Mouse (Mus musculus) C2C12 (cell line): ENCODE data around the gene Auts2.

Experiments used
- CEBPB ChIP-seq: IDR thresholded peaks from one replicate; pipeline ENCODE4 v1.6.1; 2011; ENCODE audit warnings: low read depth, mild to moderate bottlenecking, control low read depth, moderate library complexity
- CTCF ChIP-seq: IDR thresholded peaks from one replicate; pipeline ENCODE4 v1.5.1; 2011; ENCODE audit not compliant: control insufficient read depth, insufficient read depth, insufficient read length
- FOSL1 ChIP-seq: IDR thresholded peaks from one replicate; pipeline ENCODE4 v1.8.0; 2011; ENCODE audit warnings: mild to moderate bottlenecking, low read length; ENCODE audit not compliant: poor library complexity, insufficient read depth, severe bottlenecking
- MAX ChIP-seq: IDR thresholded peaks from one replicate; pipeline ENCODE4 v1.6.1; 2011; ENCODE audit warnings: mild to moderate bottlenecking, control low read depth
- MYOD1 ChIP-seq: IDR thresholded peaks from one replicate; pipeline ENCODE4 v1.6.1; 2011; ENCODE audit warnings: low read depth; ENCODE audit not compliant: control insufficient read depth, insufficient read length
- MYOG ChIP-seq: IDR thresholded peaks from one replicate; pipeline ENCODE4 v1.6.1; 2011; ENCODE audit not compliant: control insufficient read depth, insufficient read length; ENCODE audit errors: extremely low read depth
- USF1 ChIP-seq: IDR thresholded peaks from one replicate; pipeline ENCODE4 v1.6.1; 2011; ENCODE audit warnings: low read depth, mild to moderate bottlenecking, control low read depth, moderate library complexity

GRCm38 (mm10) chr5:132298996-132299395 is 244.1 kb downstream of the Auts2 start:
- no peak for TF ChIP-seq CTCF
- TF ChIP-seq USF1: no peak
- no peak for TF ChIP-seq CEBPB
- no peak for TF ChIP-seq FOSL1
- no peak for TF ChIP-seq MYOD1
- TF ChIP-seq MAX: no peak
- TF ChIP-seq MYOG: no peak
